Mouse (Mus musculus) kidney, embryonic 15.5 days (tissue): ENCODE measurements around the gene Rsph14. TPM values are rescaled to one million over a fixed set of nuclear protein-coding genes. Genes with fewer than 3 reads are reported as not detected.

Source experiments
- ATAC-seq: fragments of 200-750 bp; cut with Nextera tagmentation; replicated peaks from 2 replicates; pipeline ENCODE4 v1.8.0; 2017; ENCODE audit warnings: moderate TSS enrichment; ENCODE audit not compliant: low FRiP score
- H3K27ac ChIP-seq: fragments of 300-500 bp; sonication (generic); 2 replicates; pipeline ENCODE4 v1.5.1; 2015; ENCODE audit warnings: mild to moderate bottlenecking, inconsistent platforms
- H3K27me3 ChIP-seq: fragments of 300-500 bp; sonication (generic); 2 replicates; pipeline ENCODE4 v1.6.1; 2015; ENCODE audit warnings: inconsistent platforms
- H3K36me3 ChIP-seq: fragments of 300-500 bp; sonication (generic); 2 replicates; pipeline ENCODE4 v1.6.1; 2015; ENCODE audit warnings: inconsistent platforms
- H3K4me1 ChIP-seq: fragments of 300-500 bp; sonication (generic); 2 replicates; pipeline ENCODE4 v1.6.1; 2015; ENCODE audit warnings: inconsistent platforms
- H3K4me2 ChIP-seq: fragments of 300-500 bp; sonication (generic); 2 replicates; pipeline ENCODE4 v1.6.1; 2015; ENCODE audit warnings: moderate library complexity, mild to moderate bottlenecking, inconsistent platforms
- H3K4me3 ChIP-seq: fragments of 300-500 bp; sonication (generic); replicated peaks from 2 replicates; pipeline ENCODE4 v1.5.1; 2015; ENCODE audit warnings: mild to moderate bottlenecking, inconsistent platforms
- H3K9ac ChIP-seq: fragments of 300-500 bp; sonication (generic); 2 replicates; pipeline ENCODE4 v1.6.1; 2015; ENCODE audit warnings: mild to moderate bottlenecking, inconsistent platforms
- H3K9me3 ChIP-seq: fragments of 300-500 bp; sonication (generic); replicated peaks from 2 replicates; pipeline ENCODE4 v1.6.1; 2016; ENCODE audit warnings: inconsistent platforms
- WGBS: fragments of 180-500 bp; shearing (Covaris S2); methylation state at CpG from one replicate; pipeline ENCODE4 v1.1.7; 2015; ENCODE audit warnings: mixed read lengths; 5-methylcytosine and 5-hydroxymethylcytosine counted together
- polyA plus RNA-seq: library from polyadenylated mRNA; unstranded; fragments of >200 nt; fragmentation: Nextera tagmentation; extraction: Ambion mirVana; gene quantifications from 2 replicates; pipeline ENCODE4 v1.2.1, GENCODE M21; 2015

Rsph14 gene
- polyA plus RNA-seq, 1 experiment from 2014 or later: not detected

- no peak for ATAC-seq
Observed at GRCm38 (mm10) chr10:74925324-74925723, 107.1 kb downstream of the Rsph14 start.

GRCm38 (mm10) chr10:74924274-74924673 lies 108.1 kb downstream of the Rsph14 start:
- Histone ChIP-seq H3K4me1 (0 out of 2 replicates have a peak, but pooled peaks cover 4% of the 10 kb centered on the region), H3K9ac (no peak overlapping the region), H3K36me3 (no peaks in the 10 kb centered on the region), H3K4me3 (no peak overlapping the region), H3K27ac (no peak overlapping the region), H3K4me2 (no peak overlapping the region), H3K9me3 (no peaks in the 10 kb centered on the region), H3K27me3 (0 out of 2 replicates have a peak, but pooled peaks cover 6% of the 10 kb centered on the region)
- no peak for ATAC-seq
- 90% methylated on average over 14 of the region's 14 CpGs for WGBS

More at GRCm38 (mm10) chr10:74925324-74925723, 107.1 kb downstream of the Rsph14 start:
- Histone ChIP-seq H3K27ac (no peak overlapping the region), H3K36me3 (no peaks in the 10 kb centered on the region), H3K4me3 (peak overlapping the region; percentile 18), H3K4me1 (0 out of 2 replicates have a peak, but pooled peaks cover 4% of the 10 kb centered on the region), H3K4me2 (peak overlapping the region; percentile 48), H3K27me3 (0 out of 2 replicates have a peak, but pooled peaks cover 6% of the 10 kb centered on the region), H3K9ac (no peak overlapping the region), H3K9me3 (no peaks in the 10 kb centered on the region)
- 19% methylated on average over 21 of the region's 21 CpGs for WGBS

- H3K4me3 ChIP-seq: no peak overlapping the region
- 0 out of 2 replicates have a peak, but pooled peaks have one; percentile 7 for ATAC-seq
- no peak overlapping the region for H3K27ac ChIP-seq
- no peak overlapping the region for H3K4me2 ChIP-seq
- WGBS: 64% methylated on average over 6 of the region's 6 CpGs
- 0 out of 2 replicates have a peak, but pooled peaks cover 4% of the 10 kb centered on the region for H3K4me1 ChIP-seq
- H3K9ac ChIP-seq: no peak overlapping the region
- H3K9me3 ChIP-seq: no peaks in the 10 kb centered on the region
- 0 out of 2 replicates have a peak, but pooled peaks cover 6% of the 10 kb centered on the region for H3K27me3 ChIP-seq
- H3K36me3 ChIP-seq: no peaks in the 10 kb centered on the region
Observed at GRCm38 (mm10) chr10:74922763-74923162, 109.6 kb downstream of the Rsph14 start.

- 0 out of 2 replicates have a peak, but pooled peaks cover 6% of the 10 kb centered on the region for H3K27me3 ChIP-seq
- no peak overlapping the region for H3K4me3 ChIP-seq
- no peak for ATAC-seq
- no peak overlapping the region for H3K27ac ChIP-seq
- H3K4me2 ChIP-seq: no peak overlapping the region
- H3K9me3 ChIP-seq: no peaks in the 10 kb centered on the region
- no peaks in the 10 kb centered on the region for H3K36me3 ChIP-seq
- 0 out of 2 replicates have a peak, but pooled peaks cover 4% of the 10 kb centered on the region for H3K4me1 ChIP-seq
- no peak overlapping the region for H3K9ac ChIP-seq
- 89% methylated on average over 11 of the region's 11 CpGs for WGBS
Observed at GRCm38 (mm10) chr10:74921614-74922013, 110.8 kb downstream of the Rsph14 start.

- Histone ChIP-seq H3K4me1 (0 out of 2 replicates have a peak, but pooled peaks cover 4% of the 10 kb centered on the region), H3K9ac (no peak overlapping the region), H3K4me2 (peak overlapping the region; percentile 16; the same call in 1 of the 2 replicates), H3K36me3 (no peaks in the 10 kb centered on the region), H3K4me3 (no peak overlapping the region), H3K9me3 (no peaks in the 10 kb centered on the region), H3K27me3 (0 out of 2 replicates have a peak, but pooled peaks cover 6% of the 10 kb centered on the region), H3K27ac (no peak overlapping the region)
- ATAC-seq: peak; percentile 69
- 44% methylated on average over 17 of the region's 17 CpGs for WGBS
Observed at GRCm38 (mm10) chr10:74920853-74921567, 111.4 kb downstream of the Rsph14 start.

- H3K27ac ChIP-seq: no peak overlapping the region
- H3K4me2 ChIP-seq: no peak overlapping the region
- H3K36me3 ChIP-seq: no peaks in the 10 kb centered on the region
- no peak for ATAC-seq
- no peaks in the 10 kb centered on the region for H3K4me1 ChIP-seq
- H3K9ac ChIP-seq: no peak overlapping the region
- 44% methylated on average over 5 of the region's 5 CpGs for WGBS
- H3K4me3 ChIP-seq: no peak overlapping the region
- no peaks in the 10 kb centered on the region for H3K9me3 ChIP-seq
- 0 out of 2 replicates have a peak, but pooled peaks cover 6% of the 10 kb centered on the region for H3K27me3 ChIP-seq
Observed at GRCm38 (mm10) chr10:74919277-74919676, 113.1 kb downstream of the Rsph14 start.

- no peaks in the 10 kb centered on the region for H3K4me1 ChIP-seq
- no peak overlapping the region for H3K27ac ChIP-seq
- 73% methylated on average over 2 of the region's 2 CpGs for WGBS
- no peak for ATAC-seq
- no peak overlapping the region for H3K4me2 ChIP-seq
- H3K9me3 ChIP-seq: no peaks in the 10 kb centered on the region
- H3K4me3 ChIP-seq: no peak overlapping the region
- H3K9ac ChIP-seq: no peak overlapping the region
- H3K27me3 ChIP-seq: no peaks in the 10 kb centered on the region
- no peaks in the 10 kb centered on the region for H3K36me3 ChIP-seq
Observed at GRCm38 (mm10) chr10:74908431-74908830, 124.0 kb downstream of the Rsph14 start.

Other genes with a start within 250 kb of the Rsph14 start
- gene Gnaz, start 65.4 kb downstream of the Rsph14 start, polyA plus RNA-seq: 5.3 and 6.7 TPM in 2 replicates
- gene Rab36, start 4.5 kb upstream of the Rsph14 start, polyA plus RNA-seq: 9.3 and 12.8 TPM in 2 replicates
- gene Bcr, start 28.0 kb upstream of the Rsph14 start, polyA plus RNA-seq: 6.0 and 6.6 TPM in 2 replicates
- gene Specc1l, start 179.5 kb upstream of the Rsph14 start, polyA plus RNA-seq: 31.0 and 34.1 TPM in 2 replicates